Mouse (Mus musculus): ENCODE results near the gene Plxna1. TPM values are rescaled to one million over a fixed set of nuclear protein-coding genes. Genes with fewer than 3 reads are reported as not detected.

Plxna1 gene
- polyA plus RNA-seq, 1 experiment from 2014 or later: 69.4 TPM

- H3K4me3 ChIP-seq (replicated peaks): peak overlapping the region; percentile 100
- H3K4me1 ChIP-seq (replicated peaks): peaks cover 70% of the 10 kb centered on the region
- H3K27ac ChIP-seq: peak overlapping the region; percentile 90
- H3K9me3 ChIP-seq: no peaks in the 10 kb centered on the region
- WGBS: 47% methylated on average over 20 of the region's 20 CpGs
- peaks cover 24% of the 10 kb centered on the region for H3K36me3 ChIP-seq
- H3K4me2 ChIP-seq (replicated peaks): peak overlapping the region; percentile 96
- peak overlapping the region; percentile 100 for H3K9ac ChIP-seq (replicated peaks)
- H3K27me3 ChIP-seq: peaks cover 13% of the 10 kb centered on the region
- ATAC-seq: no peak
These were observed 2.4 kb downstream of the Plxna1 start for GRCm38 (mm10) chr6:89359771-89360708.

GRCm38 (mm10) chr6:89359192-89359591 is 3.2 kb downstream of the Plxna1 start:
- Histone ChIP-seq H3K27me3 (peaks cover 6% of the 10 kb centered on the region), H3K36me3 (peaks cover 33% of the 10 kb centered on the region), H3K4me2 (replicated peaks) (peak overlapping the region; percentile 96), H3K4me1 (replicated peaks) (peaks cover 79% of the 10 kb centered on the region), H3K9ac (replicated peaks) (peak overlapping the region; percentile 100), H3K27ac (peak overlapping the region; percentile 90), H3K9me3 (no peaks in the 10 kb centered on the region), H3K4me3 (replicated peaks) (peak overlapping the region; percentile 100)
- no peak for ATAC-seq
- WGBS: 85% methylated on average over 3 of the region's 3 CpGs

- no peak for ATAC-seq
These were observed 6.8 kb downstream of the Plxna1 start for GRCm38 (mm10) chr6:89355661-89356060.

GRCm38 (mm10) chr6:89354726-89355125 is 7.7 kb downstream of the Plxna1 start:
- peak overlapping the region; percentile 51; the same call in 1 of the 2 replicates for H3K9ac ChIP-seq (replicated peaks)
- 0 out of 2 replicates have a peak overlapping the region, but pooled peaks have one; percentile 44 for H3K4me2 ChIP-seq (replicated peaks)
- 88% methylated on average over 12 of the region's 12 CpGs for WGBS
- no peak overlapping the region for H3K4me3 ChIP-seq (replicated peaks)
- H3K27ac ChIP-seq: no peak overlapping the region
- peaks cover 72% of the 10 kb centered on the region for H3K36me3 ChIP-seq
- H3K9me3 ChIP-seq: no peaks in the 10 kb centered on the region
- ATAC-seq: no peak
- peaks cover 100% of the 10 kb centered on the region for H3K4me1 ChIP-seq (replicated peaks)
- H3K27me3 ChIP-seq: no peaks in the 10 kb centered on the region

More at GRCm38 (mm10) chr6:89355661-89356060, 6.8 kb downstream of the Plxna1 start:
- Histone ChIP-seq H3K36me3 (peaks cover 63% of the 10 kb centered on the region), H3K4me1 (replicated peaks) (peaks cover 100% of the 10 kb centered on the region), H3K9me3 (no peaks in the 10 kb centered on the region), H3K27me3 (no peaks in the 10 kb centered on the region), H3K27ac (peak overlapping the region; percentile 35; the same call in 1 of the 2 replicates), H3K9ac (replicated peaks) (peak overlapping the region; percentile 51), H3K4me3 (replicated peaks) (no peak overlapping the region; the same call in 1 of the 2 replicates), H3K4me2 (replicated peaks) (peak overlapping the region; percentile 44)
- WGBS: 16% methylated on average over 7 of the region's 7 CpGs

- no peak overlapping the region for H3K4me2 ChIP-seq (replicated peaks)
- H3K4me3 ChIP-seq (replicated peaks): no peak overlapping the region
- ATAC-seq: no peak
- peaks cover 98% of the 10 kb centered on the region for H3K4me1 ChIP-seq (replicated peaks)
- no peaks in the 10 kb centered on the region for H3K27me3 ChIP-seq
- peaks cover 78% of the 10 kb centered on the region for H3K36me3 ChIP-seq
- WGBS: 79% methylated on average over 5 of the region's 5 CpGs
- no peak overlapping the region for H3K27ac ChIP-seq
- H3K9ac ChIP-seq (replicated peaks): peak overlapping the region; percentile 17; the same call in 1 of the 2 replicates
- no peaks in the 10 kb centered on the region for H3K9me3 ChIP-seq
These were observed 8.3 kb downstream of the Plxna1 start for GRCm38 (mm10) chr6:89354076-89354475.

GRCm38 (mm10) chr6:89353101-89353500 is 9.3 kb downstream of the Plxna1 start:
- Histone ChIP-seq H3K4me1 (replicated peaks) (peaks cover 96% of the 10 kb centered on the region), H3K27me3 (no peaks in the 10 kb centered on the region), H3K9me3 (no peaks in the 10 kb centered on the region), H3K36me3 (peaks cover 87% of the 10 kb centered on the region), H3K27ac (0 out of 2 replicates have a peak overlapping the region, but pooled peaks have one; percentile 17), H3K4me3 (replicated peaks) (no peak overlapping the region), H3K9ac (replicated peaks) (peak overlapping the region; percentile 33; the same call in 1 of the 2 replicates), H3K4me2 (replicated peaks) (no peak overlapping the region)
- no peak for ATAC-seq
- WGBS: 70% methylated on average over 8 of the region's 8 CpGs

GRCm38 (mm10) chr6:89351441-89352137 is 10.8 kb downstream of the Plxna1 start:
- Histone ChIP-seq H3K9me3 (no peaks in the 10 kb centered on the region), H3K4me2 (replicated peaks) (no peak overlapping the region), H3K27me3 (no peaks in the 10 kb centered on the region), H3K4me1 (replicated peaks) (peaks cover 84% of the 10 kb centered on the region), H3K27ac (peak overlapping the region; percentile 79), H3K4me3 (replicated peaks) (no peak overlapping the region), H3K9ac (replicated peaks) (peak overlapping the region; percentile 51), H3K36me3 (peaks cover 94% of the 10 kb centered on the region)
- WGBS: 25% methylated on average over 5 of the region's 5 CpGs
- ATAC-seq: peak; percentile 74

- no peaks in the 10 kb centered on the region for H3K9me3 ChIP-seq
- H3K4me2 ChIP-seq (replicated peaks): no peak overlapping the region
- no peak overlapping the region; the same call in 1 of the 2 replicates for H3K9ac ChIP-seq (replicated peaks)
- WGBS: 100% methylated on average over 2 of the region's 2 CpGs
- peaks cover 82% of the 10 kb centered on the region for H3K4me1 ChIP-seq (replicated peaks)
- H3K36me3 ChIP-seq: peaks cover 94% of the 10 kb centered on the region
- ATAC-seq: no peak
- H3K27me3 ChIP-seq: no peaks in the 10 kb centered on the region
- no peak overlapping the region; the same call in 1 of the 2 replicates for H3K27ac ChIP-seq
- no peak overlapping the region for H3K4me3 ChIP-seq (replicated peaks)
These were observed 11.9 kb downstream of the Plxna1 start for GRCm38 (mm10) chr6:89350520-89350919.

- Histone ChIP-seq H3K27me3 (no peaks in the 10 kb centered on the region), H3K27ac (no peak overlapping the region), H3K4me2 (replicated peaks) (no peak overlapping the region), H3K9me3 (no peaks in the 10 kb centered on the region), H3K36me3 (peaks cover 90% of the 10 kb centered on the region), H3K4me1 (replicated peaks) (peaks cover 82% of the 10 kb centered on the region), H3K4me3 (replicated peaks) (no peak overlapping the region), H3K9ac (replicated peaks) (no peak overlapping the region)
- 81% methylated on average over 1 of the region's 1 CpGs for WGBS
- ATAC-seq: no peak
These were observed 12.3 kb downstream of the Plxna1 start for GRCm38 (mm10) chr6:89350037-89350515.

GRCm38 (mm10) chr6:89348363-89348762 is 14.1 kb downstream of the Plxna1 start:
- WGBS: 82% methylated on average over 9 of the region's 9 CpGs

GRCm38 (mm10) chr6:89347792-89348191 is 14.6 kb downstream of the Plxna1 start:
- no peaks in the 10 kb centered on the region for H3K27me3 ChIP-seq
- H3K36me3 ChIP-seq: peaks cover 84% of the 10 kb centered on the region
- no peak overlapping the region for H3K9ac ChIP-seq (replicated peaks)
- H3K27ac ChIP-seq: no peak overlapping the region
- WGBS: 68% methylated on average over 1 of the region's 1 CpGs
- H3K9me3 ChIP-seq: no peaks in the 10 kb centered on the region
- no peak overlapping the region for H3K4me3 ChIP-seq (replicated peaks)
- peaks cover 69% of the 10 kb centered on the region for H3K4me1 ChIP-seq (replicated peaks)
- H3K4me2 ChIP-seq (replicated peaks): no peak overlapping the region
- no peak for ATAC-seq

More at GRCm38 (mm10) chr6:89348363-89348762, 14.1 kb downstream of the Plxna1 start:
- ATAC-seq: no peak
- no peak overlapping the region for H3K4me2 ChIP-seq (replicated peaks)
- no peak overlapping the region for H3K27ac ChIP-seq
- H3K27me3 ChIP-seq: no peaks in the 10 kb centered on the region
- H3K9ac ChIP-seq (replicated peaks): no peak overlapping the region
- peaks cover 84% of the 10 kb centered on the region for H3K36me3 ChIP-seq
- H3K4me3 ChIP-seq (replicated peaks): no peak overlapping the region
- H3K9me3 ChIP-seq: no peaks in the 10 kb centered on the region
- peaks cover 74% of the 10 kb centered on the region for H3K4me1 ChIP-seq (replicated peaks)
